Mouse (Mus musculus): ENCODE data around the gene Olfr114. TPM values are rescaled to one million over a fixed set of nuclear protein-coding genes. Genes with fewer than 3 reads are reported as not detected.

The Olfr114 gene
- not detected in 2 replicates for polyA plus RNA-seq (2015; fragmentation: Nextera tagmentation; extraction: Ambion mirVana)

GRCm38 (mm10) chr17:37592643-37593042 lies at the start of gene Olfr114:
Olfr114 (minus strand) TSS chr17:37592743.

GRCm38 (mm10) chr17:37627009-37627408 lies 34.5 kb upstream of the Olfr114 start, which contains the start of the genes Olfr115 and Olfr116:
Olfr115 (minus strand) TSS chr17:37627109.
Olfr116 (minus strand) TSS chr17:37627199.

GRCm38 (mm10) chr17:37577563-37577962 lies 15.0 kb downstream of the Olfr114 start, which contains the start of gene Olfr113:
Olfr113 (minus strand) TSS chr17:37577663.

GRCm38 (mm10) chr17:37569351-37569750 lies 23.2 kb downstream of the Olfr114 start, which contains the start of gene Olfr112:
Olfr112 (minus strand) TSS chr17:37569451.

Other genes with a start within 250 kb of the Olfr114 start
- gene Olfr104-ps, start 233.2 kb downstream of the Olfr114 start, polyA plus RNA-seq (2015; fragmentation: Nextera tagmentation; extraction: Ambion mirVana): not detected in 2 replicates
- gene Olfr105-ps, start 213.7 kb downstream of the Olfr114 start, polyA plus RNA-seq (2015; fragmentation: Nextera tagmentation; extraction: Ambion mirVana): not detected in 2 replicates
- not detected in 2 replicates for gene Olfr106-ps, start 202.3 kb downstream of the Olfr114 start, polyA plus RNA-seq (2015; fragmentation: Nextera tagmentation; extraction: Ambion mirVana)
- not detected in 2 replicates for gene Olfr107, start 193.5 kb downstream of the Olfr114 start, polyA plus RNA-seq (2015; fragmentation: Nextera tagmentation; extraction: Ambion mirVana)
- gene Olfr108, start 147.3 kb downstream of the Olfr114 start, polyA plus RNA-seq (2015; fragmentation: Nextera tagmentation; extraction: Ambion mirVana): not detected in 2 replicates
- gene Olfr109, start 133.8 kb downstream of the Olfr114 start, polyA plus RNA-seq (2015; fragmentation: Nextera tagmentation; extraction: Ambion mirVana): not detected in 2 replicates
- gene H2-M2, start 109.2 kb downstream of the Olfr114 start, polyA plus RNA-seq (2015; fragmentation: Nextera tagmentation; extraction: Ambion mirVana): not detected in 2 replicates
- not detected in 2 replicates for gene Olfr110, start 100.3 kb downstream of the Olfr114 start, polyA plus RNA-seq (2015; fragmentation: Nextera tagmentation; extraction: Ambion mirVana)
- not detected in 2 replicates for gene Olfr111, start 84.7 kb downstream of the Olfr114 start, polyA plus RNA-seq (2015; fragmentation: Nextera tagmentation; extraction: Ambion mirVana)
- gene Olfr112, start 23.3 kb downstream of the Olfr114 start, polyA plus RNA-seq (2015; fragmentation: Nextera tagmentation; extraction: Ambion mirVana): not detected in 2 replicates
- gene Olfr113, start 15.1 kb downstream of the Olfr114 start, polyA plus RNA-seq (2015; fragmentation: Nextera tagmentation; extraction: Ambion mirVana): not detected in 2 replicates
- not detected in 2 replicates for gene Olfr115, start 34.4 kb upstream of the Olfr114 start, polyA plus RNA-seq (2015; fragmentation: Nextera tagmentation; extraction: Ambion mirVana)
- gene Olfr116, start 34.5 kb upstream of the Olfr114 start, polyA plus RNA-seq (2015; fragmentation: Nextera tagmentation; extraction: Ambion mirVana): not detected in 2 replicates
- not detected in 2 replicates for gene Olfr117, start 71.0 kb upstream of the Olfr114 start, polyA plus RNA-seq (2015; fragmentation: Nextera tagmentation; extraction: Ambion mirVana)
- not detected in 2 replicates for gene Olfr118, start 74.2 kb upstream of the Olfr114 start, polyA plus RNA-seq (2015; fragmentation: Nextera tagmentation; extraction: Ambion mirVana)
- gene Olfr119, start 103.8 kb upstream of the Olfr114 start, polyA plus RNA-seq (2015; fragmentation: Nextera tagmentation; extraction: Ambion mirVana): not detected in 2 replicates
- not detected in 2 replicates for gene Olfr120, start 129.1 kb upstream of the Olfr114 start, polyA plus RNA-seq (2015; fragmentation: Nextera tagmentation; extraction: Ambion mirVana)
- gene Olfr121, start 156.1 kb upstream of the Olfr114 start, polyA plus RNA-seq (2015; fragmentation: Nextera tagmentation; extraction: Ambion mirVana): not detected in 2 replicates
- gene Olfr122, start 175.9 kb upstream of the Olfr114 start, polyA plus RNA-seq (2015; fragmentation: Nextera tagmentation; extraction: Ambion mirVana): not detected in 2 replicates
- not detected in 2 replicates for gene Olfr123, start 200.8 kb upstream of the Olfr114 start, polyA plus RNA-seq (2015; fragmentation: Nextera tagmentation; extraction: Ambion mirVana)
- gene Olfr124, start 207.1 kb upstream of the Olfr114 start, polyA plus RNA-seq (2015; fragmentation: Nextera tagmentation; extraction: Ambion mirVana): not detected in 2 replicates
- not detected in 2 replicates for gene Olfr125, start 240.2 kb upstream of the Olfr114 start, polyA plus RNA-seq (2015; fragmentation: Nextera tagmentation; extraction: Ambion mirVana)

All from urinary bladder, postnatal 0 days (tissue).